Mouse (Mus musculus) liver, adult 2 months (tissue): ENCODE results near the gene Sh3rf3. TPM values are rescaled to one million over a fixed set of nuclear protein-coding genes. Genes with fewer than 3 reads are reported as not detected.

Experiments used
- DNase-seq: peaks from one replicate; pipeline ENCODE4 v3.0.0-alpha.2; 2011; ENCODE audit warnings: low read depth, low spot score; ENCODE audit errors: extremely low read depth
- H3K27ac ChIP-seq: fragments of 200-500 bp; replicated peaks from 2 replicates; pipeline ENCODE4 v1.5.1; 2012; ENCODE audit warnings: low read depth, mild to moderate bottlenecking, control low read depth, inconsistent platforms, low read length; ENCODE audit not compliant: insufficient read depth
- H3K27me3 ChIP-seq: fragments of 200-500 bp; 2 replicates; pipeline ENCODE4 v1.6.1; 2012; ENCODE audit warnings: mild to moderate bottlenecking, moderate library complexity, low read length, inconsistent platforms; ENCODE audit not compliant: control insufficient read depth, insufficient read depth
- H3K36me3 ChIP-seq: fragments of 200-500 bp; 2 replicates; pipeline ENCODE4 v1.6.1; 2012; ENCODE audit warnings: low read length, inconsistent platforms; ENCODE audit not compliant: control insufficient read depth, insufficient read depth
- H3K4me1 ChIP-seq: fragments of 200-500 bp; 2 replicates; pipeline ENCODE4 v1.6.1; 2011; ENCODE audit warnings: low read length; ENCODE audit not compliant: control insufficient read depth, insufficient read depth
- H3K4me3 ChIP-seq: fragments of 200-500 bp; 2 replicates; pipeline ENCODE4 v1.5.1; 2011; ENCODE audit warnings: low read depth, mild to moderate bottlenecking, control low read depth, low read length, moderate library complexity; ENCODE audit not compliant: insufficient read depth
- H3K79me2 ChIP-seq: fragments of 200-500 bp; 2 replicates; pipeline ENCODE4 v1.6.1; 2012; ENCODE audit warnings: inconsistent platforms, mild to moderate bottlenecking, low read length, moderate library complexity; ENCODE audit not compliant: control insufficient read depth, insufficient read depth
- H3K9ac ChIP-seq: fragments of 200-500 bp; 2 replicates; pipeline ENCODE4 v1.6.1; 2012; ENCODE audit warnings: low read depth, mild to moderate bottlenecking, control low read depth, inconsistent platforms, low read length
- CTCF ChIP-seq: fragments of 200-500 bp; IDR thresholded peaks from 2 replicates; pipeline ENCODE4 v1.5.1; 2011; ENCODE audit warnings: low read depth, low read length, control low read depth
- POLR2A ChIP-seq: fragments of 200-500 bp; IDR thresholded peaks from 2 replicates; pipeline ENCODE4 v1.6.1; 2011; ENCODE audit warnings: low read length, control low read depth; ENCODE audit not compliant: insufficient read depth; ENCODE audit errors: extremely low read depth
- WGBS: fragments of 180-500 bp; shearing (Covaris S2); methylation state at CpG from one replicate; pipeline ENCODE4 v1.1.7; 2018; 5-methylcytosine and 5-hydroxymethylcytosine counted together
- polyA plus RNA-seq: library from polyadenylated mRNA; depleted of rRNA; stranded (reverse); fragments of >200 nt; gene quantifications from 2 replicates; pipeline ENCODE4 v1.2.3, GENCODE M21; 2012
- total RNA-seq: library from RNA; depleted of rRNA; stranded (reverse); fragments of >200 nt; gene quantifications from 2 replicates; pipeline ENCODE4 v1.2.3, GENCODE M21; 2014

Sh3rf3 gene
- total and polyA plus RNA-seq, 2 experiments: not detected

- TF ChIP-seq CTCF (no peak), POLR2A (no peak)
- no peak for DNase-seq
- Histone ChIP-seq H3K4me3 (no peak overlapping the region), H3K36me3 (no peaks in the 10 kb centered on the region), H3K79me2 (no peaks in the 10 kb centered on the region), H3K4me1 (0 out of 2 replicates have a peak, but pooled peaks cover 2% of the 10 kb centered on the region), H3K9ac (no peak overlapping the region), H3K27me3 (peaks cover 7% of the 10 kb centered on the region; the same call in 1 of the 2 replicates), H3K27ac (no peak overlapping the region)
- WGBS: 65% methylated on average over 3 of the region's 3 CpGs
Observed at GRCm38 (mm10) chr10:58807956-58808355, 5.2 kb upstream of the Sh3rf3 start.

- Histone ChIP-seq H3K79me2 (no peaks in the 10 kb centered on the region), H3K36me3 (no peaks in the 10 kb centered on the region), H3K4me1 (0 out of 2 replicates have a peak, but pooled peaks cover 2% of the 10 kb centered on the region), H3K27ac (no peak overlapping the region), H3K9ac (no peak overlapping the region), H3K27me3 (peaks cover 17% of the 10 kb centered on the region), H3K4me3 (no peak overlapping the region)
- WGBS: 71% methylated on average over 5 of the region's 5 CpGs
- no peak for DNase-seq
- TF ChIP-seq CTCF (no peak), POLR2A (no peak)
Observed at GRCm38 (mm10) chr10:58810181-58810580, 3.0 kb upstream of the Sh3rf3 start.

DNA sequence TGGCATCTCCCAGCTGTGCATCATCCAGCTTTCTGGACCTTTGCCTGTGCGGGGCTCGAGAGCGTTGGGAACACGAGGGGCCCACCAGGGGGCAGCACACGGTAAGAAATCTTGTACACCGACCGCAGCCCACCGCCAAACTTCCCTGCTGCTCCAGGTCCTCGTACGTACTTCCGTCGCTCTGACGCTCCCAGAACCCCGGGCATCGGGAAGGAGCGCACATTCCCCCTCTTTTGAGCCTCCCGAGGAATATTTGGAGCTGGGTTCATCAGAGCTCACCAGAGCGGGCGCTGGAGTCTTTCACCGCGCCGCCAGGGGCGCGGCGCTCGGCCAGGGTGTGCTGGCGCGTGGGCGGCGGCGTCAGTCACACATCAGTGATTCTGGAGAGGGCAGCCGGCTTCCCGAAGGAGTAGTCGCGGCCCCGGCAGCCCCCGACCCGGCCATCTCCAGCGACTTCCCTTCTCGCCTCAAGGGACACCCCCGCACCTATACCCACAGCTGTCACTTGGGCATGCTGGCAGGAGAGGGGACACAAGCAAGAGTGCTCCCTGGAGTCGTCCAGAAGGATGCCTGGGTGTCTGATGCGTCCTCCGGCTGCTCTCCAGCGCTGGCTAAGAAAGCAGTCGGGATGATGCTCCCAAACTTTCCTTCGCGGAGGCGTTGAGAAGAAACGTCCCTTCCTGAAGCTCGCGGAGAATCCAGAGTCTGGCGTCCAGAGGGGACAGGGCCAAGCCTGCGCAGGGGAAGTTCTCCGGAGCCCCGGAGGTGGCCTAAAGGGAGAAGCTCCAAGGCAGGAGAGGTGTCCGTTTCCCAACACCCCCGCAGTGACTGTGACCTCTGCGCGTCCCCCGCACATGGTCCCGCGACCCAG, 714 bp upstream of the Sh3rf3 start:
- Histone ChIP-seq H3K36me3 (no peaks in the 10 kb centered on the region), H3K9ac (no peak overlapping the region), H3K27me3 (peaks cover 17% of the 10 kb centered on the region), H3K4me3 (peak overlapping the region; percentile 39; the same call in 1 of the 2 replicates), H3K4me1 (0 out of 2 replicates have a peak, but pooled peaks cover 2% of the 10 kb centered on the region), H3K79me2 (no peaks in the 10 kb centered on the region), H3K27ac (no peak overlapping the region)
- 1% methylated on average over 63 of the region's 63 CpGs for WGBS
- TF ChIP-seq POLR2A: no peak
- TF ChIP-seq CTCF: peak; percentile 62
- no peak for DNase-seq

GRCm38 (mm10) chr10:58813801-58814191, 637 bp downstream of the Sh3rf3 start:
- WGBS: 2% methylated on average over 35 of the region's 35 CpGs
- H3K4me3 ChIP-seq: no peak overlapping the region

GRCm38 (mm10) chr10:58814486-58814885, 1.3 kb downstream of the Sh3rf3 start:
- H3K36me3 ChIP-seq: no peaks in the 10 kb centered on the region
- no peak overlapping the region for H3K9ac ChIP-seq
- no peak overlapping the region for H3K4me3 ChIP-seq
- H3K4me1 ChIP-seq: 0 out of 2 replicates have a peak, but pooled peaks cover 2% of the 10 kb centered on the region
- no peak for DNase-seq
- H3K27ac ChIP-seq: no peak overlapping the region
- H3K79me2 ChIP-seq: no peaks in the 10 kb centered on the region
- H3K27me3 ChIP-seq: peaks cover 17% of the 10 kb centered on the region
- WGBS: 51% methylated on average over 7 of the region's 7 CpGs
- TF ChIP-seq POLR2A (no peak), CTCF (no peak)

More at GRCm38 (mm10) chr10:58813801-58814191, 637 bp downstream of the Sh3rf3 start:
- H3K36me3 ChIP-seq: no peaks in the 10 kb centered on the region
- H3K27ac ChIP-seq: no peak overlapping the region
- TF ChIP-seq CTCF: no peak
- no peak for TF ChIP-seq POLR2A
- H3K27me3 ChIP-seq: peaks cover 17% of the 10 kb centered on the region
- H3K79me2 ChIP-seq: no peaks in the 10 kb centered on the region
- no peak overlapping the region for H3K9ac ChIP-seq
- no peak for DNase-seq
- H3K4me1 ChIP-seq: 0 out of 2 replicates have a peak, but pooled peaks cover 2% of the 10 kb centered on the region
